In genomic region chr2:181671984-181672383, GRCm38 (mm10) we compare ENCODE assay signal across 14 mouse cellular contexts. TPM values are rescaled to one million over a fixed set of nuclear protein-coding genes. Genes with fewer than 3 reads are reported as not detected.
A peak's percentile ranks its signal among the peaks of the same experiment; 100 is the strongest.
DNase-seq lines count a peak whose midpoint lies in the region; ATAC-seq and TF ChIP-seq lines count a peak whose summit lies in the region.
"Had no signal": no experiment of that assay in that cellular context is flagged by ENCODE, and none has a peak within 500 bp of the region (broad histone marks: within the 10 kb centered on the region; RNA-seq: fewer than 3 reads in every experiment).

No protein-coding gene starts in this region.

- H3K4me1 ChIP-seq in forebrain, embryonic 10.5 days: peaks cover 52% of the 10 kb centered on the region
- 0 out of 2 replicates have a peak, but pooled peaks cover 8% of the 10 kb centered on the region for H3K4me1 ChIP-seq in forebrain, postnatal 0 days (ENCODE audit: insufficient read depth)
- peaks cover 5% of the 10 kb centered on the region; the same call in 1 of the 2 replicates for H3K4me1 ChIP-seq in intestine, embryonic 14.5 days (replicated peaks; ENCODE audit: control insufficient read depth, insufficient read depth, low read length)
- H3K4me1 ChIP-seq in intestine, embryonic 16.5 days (ENCODE audit: control insufficient read depth, insufficient read depth, low read length): peaks cover 20% of the 10 kb centered on the region
- H3K4me1 ChIP-seq in midbrain, embryonic 15.5 days: peaks cover 22% of the 10 kb centered on the region
- peaks cover 56% of the 10 kb centered on the region for H3K4me1 ChIP-seq in midbrain, embryonic 10.5 days
- H3K4me1 ChIP-seq in stomach, postnatal 0 days (replicated peaks; ENCODE audit: control insufficient read depth, insufficient read depth): peaks cover 3% of the 10 kb centered on the region

- no peak for TF ChIP-seq EP300 in stomach, postnatal 0 days (optimal IDR thresholded peaks at IDR 0.05)

- 23% methylated on average over 7 of the region's 7 CpGs for WGBS in forebrain, embryonic 10.5 days
- WGBS in forebrain, postnatal 0 days: 28% methylated on average over 7 of the region's 7 CpGs
- 30% methylated on average over 7 of the region's 7 CpGs for WGBS in intestine, embryonic 14.5 days
- 30% methylated on average over 7 of the region's 7 CpGs for WGBS in intestine, embryonic 16.5 days
- WGBS in midbrain, embryonic 15.5 days: 25% methylated on average over 7 of the region's 7 CpGs
- WGBS in midbrain, embryonic 10.5 days: 27% methylated on average over 7 of the region's 7 CpGs
- 36% methylated on average over 7 of the region's 7 CpGs for WGBS in stomach, postnatal 0 days

- H3K9ac ChIP-seq in forebrain, postnatal 0 days: no peak overlapping the region
- no peak overlapping the region for H3K9ac ChIP-seq in intestine, embryonic 14.5 days (ENCODE audit: low read length)
- no peak overlapping the region for H3K9ac ChIP-seq in intestine, embryonic 16.5 days (ENCODE audit: low read depth, low read length)
- H3K9ac ChIP-seq in midbrain, embryonic 15.5 days: no peak overlapping the region
- H3K9ac ChIP-seq in stomach, postnatal 0 days (ENCODE audit: low read length): no peak overlapping the region; the same call in 1 of the 2 replicates
- H3K9ac ChIP-seq: liver, embryonic 15.5 days had no signal

- DNase-seq in forebrain, embryonic 10.5 days (ENCODE audit: extremely low spot score, low spot score): no peak
- no peak for DNase-seq in forebrain, postnatal 0 days
- DNase-seq in intestine, embryonic 14.5 days (ENCODE audit: low spot score): no peak
- no peak for DNase-seq in midbrain, embryonic 10.5 days (ENCODE audit: low spot score)
- DNase-seq in stomach, postnatal 0 days (ENCODE audit: low spot score): no peak
- no peak for DNase-seq in adrenal gland, postnatal 36 days
- DNase-seq: thymus, postnatal 25 days had no signal

- no peak overlapping the region for H3K4me2 ChIP-seq in forebrain, postnatal 0 days (ENCODE audit: low read depth)
- peak overlapping the region; percentile 68 for H3K4me2 ChIP-seq in intestine, embryonic 14.5 days (ENCODE audit: low read length)
- H3K4me2 ChIP-seq in intestine, embryonic 16.5 days (ENCODE audit: low read depth, low read length): no peak overlapping the region
- peak overlapping the region; percentile 65 for H3K4me2 ChIP-seq in midbrain, embryonic 15.5 days
- H3K4me2 ChIP-seq in stomach, postnatal 0 days (replicated peaks; ENCODE audit: low read depth): peak overlapping the region; percentile 64; the same call in 1 of the 2 replicates

- no peak for TF ChIP-seq CTCF in forebrain, postnatal 0 days (IDR thresholded peaks at IDR 0.05; ENCODE audit: low read depth)
- no peak for TF ChIP-seq CTCF in stomach, postnatal 0 days (IDR thresholded peaks at IDR 0.05; ENCODE audit: low read depth)

- H3K27me3 ChIP-seq in forebrain, embryonic 10.5 days (ENCODE audit: poor library complexity, severe bottlenecking): peaks cover 86% of the 10 kb centered on the region
- H3K27me3 ChIP-seq in forebrain, postnatal 0 days (ENCODE audit: insufficient read depth, low read length): peaks cover 62% of the 10 kb centered on the region
- H3K27me3 ChIP-seq in intestine, embryonic 14.5 days (replicated peaks; ENCODE audit: control insufficient read depth, insufficient read depth, low read length): peaks cover 64% of the 10 kb centered on the region
- peaks cover 73% of the 10 kb centered on the region for H3K27me3 ChIP-seq in intestine, embryonic 16.5 days (replicated peaks; ENCODE audit: control insufficient read depth, insufficient read depth, low read length)
- H3K27me3 ChIP-seq in midbrain, embryonic 15.5 days (replicated peaks): peaks cover 62% of the 10 kb centered on the region
- H3K27me3 ChIP-seq in midbrain, embryonic 10.5 days (ENCODE audit: low read depth, poor library complexity, severe bottlenecking): peaks cover 79% of the 10 kb centered on the region
- peaks cover 19% of the 10 kb centered on the region for H3K27me3 ChIP-seq in stomach, postnatal 0 days (ENCODE audit: control insufficient read depth, insufficient read depth, low read length)

- H3K27ac ChIP-seq in forebrain, embryonic 10.5 days: no peak overlapping the region
- no peak overlapping the region for H3K27ac ChIP-seq in forebrain, postnatal 0 days (ENCODE audit: low read depth, low read length)
- no peak overlapping the region for H3K27ac ChIP-seq in intestine, embryonic 14.5 days (ENCODE audit: low read depth)
- no peak overlapping the region for H3K27ac ChIP-seq in intestine, embryonic 16.5 days (ENCODE audit: low read length)
- no peak overlapping the region for H3K27ac ChIP-seq in midbrain, embryonic 15.5 days
- no peak overlapping the region for H3K27ac ChIP-seq in midbrain, embryonic 10.5 days (replicated peaks)
- no peak overlapping the region for H3K27ac ChIP-seq in stomach, postnatal 0 days (replicated peaks)
- H3K27ac ChIP-seq: liver, embryonic 15.5 days had no signal

- ATAC-seq in forebrain, postnatal 0 days: no peak
- ATAC-seq in intestine, embryonic 14.5 days (replicated peaks; ENCODE audit: low FRiP score, low TSS enrichment, low read depth): no peak
- no peak for ATAC-seq in intestine, embryonic 16.5 days
- ATAC-seq in midbrain, embryonic 15.5 days (replicated peaks): no peak
- ATAC-seq in stomach, postnatal 0 days (ENCODE audit: low FRiP score, low TSS enrichment): no peak
- ATAC-seq: activated CD4-positive, CD25-positive, alpha-beta regulatory T cell, adult 4 months; midbrain, embryonic 16.5 days had no signal

- H3K4me3 ChIP-seq in forebrain, embryonic 10.5 days: peak overlapping the region; percentile 50; the same call in 1 of the 2 replicates
- no peak overlapping the region for H3K4me3 ChIP-seq in forebrain, postnatal 0 days (ENCODE audit: low read depth, low read length)
- 0 out of 2 replicates have a peak overlapping the region, but pooled peaks have one; percentile 47 for H3K4me3 ChIP-seq in intestine, embryonic 14.5 days (ENCODE audit: low read depth, low read length)
- no peak overlapping the region for H3K4me3 ChIP-seq in intestine, embryonic 16.5 days (ENCODE audit: low read length)
- H3K4me3 ChIP-seq in midbrain, embryonic 15.5 days: no peak overlapping the region
- H3K4me3 ChIP-seq in midbrain, embryonic 10.5 days: no peak overlapping the region; the same call in 1 of the 2 replicates
- no peak overlapping the region for H3K4me3 ChIP-seq in stomach, postnatal 0 days (ENCODE audit: low read depth, low read length)

- H3K36me3 ChIP-seq in forebrain, embryonic 10.5 days (replicated peaks): no peaks in the 10 kb centered on the region
- no peaks in the 10 kb centered on the region for H3K36me3 ChIP-seq in forebrain, postnatal 0 days (ENCODE audit: insufficient read depth)
- no peaks in the 10 kb centered on the region for H3K36me3 ChIP-seq in intestine, embryonic 14.5 days (ENCODE audit: control insufficient read depth, insufficient read depth, low read length)
- H3K36me3 ChIP-seq in intestine, embryonic 16.5 days (ENCODE audit: control insufficient read depth, insufficient read depth, low read length): no peaks in the 10 kb centered on the region
- H3K36me3 ChIP-seq in midbrain, embryonic 15.5 days (replicated peaks): no peaks in the 10 kb centered on the region
- no peaks in the 10 kb centered on the region for H3K36me3 ChIP-seq in midbrain, embryonic 10.5 days
- no peaks in the 10 kb centered on the region for H3K36me3 ChIP-seq in stomach, postnatal 0 days (ENCODE audit: control insufficient read depth, insufficient read depth, low read length)
- H3K36me3 ChIP-seq: G1E; liver, embryonic 15.5 days had no signal

- H3K9me3 ChIP-seq in forebrain, embryonic 10.5 days: no peaks in the 10 kb centered on the region
- no peaks in the 10 kb centered on the region for H3K9me3 ChIP-seq in forebrain, postnatal 0 days (ENCODE audit: low read length)
- no peaks in the 10 kb centered on the region for H3K9me3 ChIP-seq in intestine, embryonic 14.5 days (ENCODE audit: control insufficient read depth, low read length)
- no peaks in the 10 kb centered on the region for H3K9me3 ChIP-seq in intestine, embryonic 16.5 days (ENCODE audit: control insufficient read depth, low read length)
- no peaks in the 10 kb centered on the region for H3K9me3 ChIP-seq in midbrain, embryonic 15.5 days
- no peaks in the 10 kb centered on the region for H3K9me3 ChIP-seq in midbrain, embryonic 10.5 days (replicated peaks)
- H3K9me3 ChIP-seq in stomach, postnatal 0 days (ENCODE audit: control insufficient read depth, low read length): no peaks in the 10 kb centered on the region
- H3K9me3 ChIP-seq: liver, embryonic 15.5 days had no signal

RNA-seq across cellular contexts. Expression of gene Sox18, which starts 0.5 kb away (rescaled TPM):
- polyA plus RNA-seq in forebrain, embryonic 10.5 days (2016; fragmentation: Nextera tagmentation; extraction: Ambion mirVana): 19.7 and 21.2 TPM in 2 replicates
- total RNA-seq in forebrain, postnatal 0 days (2014; rRNA removed): 5.4 and 8.9 TPM in 2 replicates
- 8.6 and 11.1 TPM in 2 replicates for polyA plus RNA-seq in forebrain, postnatal 0 days (2015; fragmentation: Nextera tagmentation; extraction: Ambion mirVana)
- polyA plus RNA-seq in intestine, embryonic 14.5 days (2014; fragmentation: Nextera tagmentation; extraction: Ambion mirVana): 25.5 and 30.5 TPM in 2 replicates
- 28.9 and 30.1 TPM in 2 replicates for polyA plus RNA-seq in intestine, embryonic 16.5 days (2015; fragmentation: Nextera tagmentation; extraction: Ambion mirVana)
- polyA plus RNA-seq in midbrain, embryonic 15.5 days (2015; fragmentation: Nextera tagmentation; extraction: Ambion mirVana): 18.3 and 19.7 TPM in 2 replicates
- polyA plus RNA-seq in midbrain, embryonic 10.5 days (2016; fragmentation: Nextera tagmentation; extraction: Ambion mirVana): 17.6 and 18.8 TPM in 2 replicates
- 14.0 and 14.1 TPM in 2 replicates for polyA plus RNA-seq in stomach, postnatal 0 days (2015; fragmentation: Nextera tagmentation; extraction: Ambion mirVana)
- 10 to 100 TPM; 21.9 to 34.6 TPM for total RNA-seq in adrenal gland, postnatal 36 days (2021)
- polyA plus RNA-seq: activated CD4-positive, CD25-positive, alpha-beta regulatory T cell, adult 4 months; G1E had no signal

RNA-seq across cellular contexts. Expression of gene Tcea2, which starts 8.1 kb away (rescaled TPM):
- polyA plus RNA-seq in forebrain, embryonic 10.5 days (2016; fragmentation: Nextera tagmentation; extraction: Ambion mirVana): 17.0 and 18.7 TPM in 2 replicates
- total RNA-seq in forebrain, postnatal 0 days (2014; rRNA removed): 51.1 and 55.6 TPM in 2 replicates
- 53.8 and 57.5 TPM in 2 replicates for polyA plus RNA-seq in forebrain, postnatal 0 days (2015; fragmentation: Nextera tagmentation; extraction: Ambion mirVana)
- polyA plus RNA-seq in intestine, embryonic 14.5 days (2014; fragmentation: Nextera tagmentation; extraction: Ambion mirVana): 24.7 and 25.3 TPM in 2 replicates
- polyA plus RNA-seq in intestine, embryonic 16.5 days (2015; fragmentation: Nextera tagmentation; extraction: Ambion mirVana): 15.1 and 16.4 TPM in 2 replicates
- polyA plus RNA-seq in midbrain, embryonic 15.5 days (2015; fragmentation: Nextera tagmentation; extraction: Ambion mirVana): 52.2 and 54.5 TPM in 2 replicates
- polyA plus RNA-seq in midbrain, embryonic 10.5 days (2016; fragmentation: Nextera tagmentation; extraction: Ambion mirVana): 14.5 and 18.0 TPM in 2 replicates
- 12.7 and 13.4 TPM in 2 replicates for polyA plus RNA-seq in stomach, postnatal 0 days (2015; fragmentation: Nextera tagmentation; extraction: Ambion mirVana)
- total RNA-seq in adrenal gland, postnatal 36 days (2021): 1 to 10 TPM; 5.8 to 7.0 TPM

RNA-seq across cellular contexts. Expression of gene Gm29797, which starts 15.2 kb away (rescaled TPM):
- polyA plus RNA-seq in forebrain, embryonic 10.5 days (2016; fragmentation: Nextera tagmentation; extraction: Ambion mirVana): 0.21 and 0.26 TPM in 2 replicates
- not detected in 2 replicates for total RNA-seq in forebrain, postnatal 0 days (2014; rRNA removed)
- polyA plus RNA-seq in forebrain, postnatal 0 days (2015; fragmentation: Nextera tagmentation; extraction: Ambion mirVana): not detected in 2 replicates
- polyA plus RNA-seq in intestine, embryonic 14.5 days (2014; fragmentation: Nextera tagmentation; extraction: Ambion mirVana): 1.2 and 2.5 TPM in 2 replicates
- polyA plus RNA-seq in intestine, embryonic 16.5 days (2015; fragmentation: Nextera tagmentation; extraction: Ambion mirVana): 2.2 and 3.0 TPM in 2 replicates
- not detected in 2 replicates for polyA plus RNA-seq in midbrain, embryonic 15.5 days (2015; fragmentation: Nextera tagmentation; extraction: Ambion mirVana)
- polyA plus RNA-seq in midbrain, embryonic 10.5 days (2016; fragmentation: Nextera tagmentation; extraction: Ambion mirVana): 0.19 and 0.32 TPM in 2 replicates
- not detected in 2 replicates for polyA plus RNA-seq in stomach, postnatal 0 days (2015; fragmentation: Nextera tagmentation; extraction: Ambion mirVana)
- total RNA-seq in adrenal gland, postnatal 36 days (2021): under 1 TPM in 1 of 2 experiments, not detected in 1; 0.43 TPM
- total RNA-seq: G1E; layer of hippocampus, postnatal 10 days had no signal
- polyA plus RNA-seq: activated CD4-positive, CD25-positive, alpha-beta regulatory T cell, adult 4 months; liver, embryonic 15.5 days had no signal

RNA-seq across cellular contexts. Expression of gene Rgs19, which starts 21.8 kb away (rescaled TPM):
- polyA plus RNA-seq in forebrain, embryonic 10.5 days (2016; fragmentation: Nextera tagmentation; extraction: Ambion mirVana): 75.0 and 81.6 TPM in 2 replicates
- total RNA-seq in forebrain, postnatal 0 days (2014; rRNA removed): 43.7 and 50.2 TPM in 2 replicates
- polyA plus RNA-seq in forebrain, postnatal 0 days (2015; fragmentation: Nextera tagmentation; extraction: Ambion mirVana): 56.4 and 57.4 TPM in 2 replicates
- polyA plus RNA-seq in intestine, embryonic 14.5 days (2014; fragmentation: Nextera tagmentation; extraction: Ambion mirVana): 64.2 and 68.9 TPM in 2 replicates
- polyA plus RNA-seq in intestine, embryonic 16.5 days (2015; fragmentation: Nextera tagmentation; extraction: Ambion mirVana): 36.1 and 39.6 TPM in 2 replicates
- polyA plus RNA-seq in midbrain, embryonic 15.5 days (2015; fragmentation: Nextera tagmentation; extraction: Ambion mirVana): 65.4 and 67.3 TPM in 2 replicates
- polyA plus RNA-seq in midbrain, embryonic 10.5 days (2016; fragmentation: Nextera tagmentation; extraction: Ambion mirVana): 74.5 and 81.1 TPM in 2 replicates
- polyA plus RNA-seq in stomach, postnatal 0 days (2015; fragmentation: Nextera tagmentation; extraction: Ambion mirVana): 20.0 and 24.6 TPM in 2 replicates
- 10 to 100 TPM; 24.7 to 25.6 TPM for total RNA-seq in adrenal gland, postnatal 36 days (2021)

RNA-seq across cellular contexts. Expression of gene Lkaaear1, which starts 26.3 kb away (rescaled TPM):
- polyA plus RNA-seq in forebrain, embryonic 10.5 days (2016; fragmentation: Nextera tagmentation; extraction: Ambion mirVana): not detected in 2 replicates
- not detected in 2 replicates for total RNA-seq in forebrain, postnatal 0 days (2014; rRNA removed)
- polyA plus RNA-seq in forebrain, postnatal 0 days (2015; fragmentation: Nextera tagmentation; extraction: Ambion mirVana): not detected in 2 replicates
- polyA plus RNA-seq in intestine, embryonic 14.5 days (2014; fragmentation: Nextera tagmentation; extraction: Ambion mirVana): not detected in 2 replicates
- not detected in 2 replicates for polyA plus RNA-seq in intestine, embryonic 16.5 days (2015; fragmentation: Nextera tagmentation; extraction: Ambion mirVana)
- polyA plus RNA-seq in midbrain, embryonic 15.5 days (2015; fragmentation: Nextera tagmentation; extraction: Ambion mirVana): not detected in 2 replicates
- polyA plus RNA-seq in midbrain, embryonic 10.5 days (2016; fragmentation: Nextera tagmentation; extraction: Ambion mirVana): not detected in 2 replicates
- not detected in 2 replicates for polyA plus RNA-seq in stomach, postnatal 0 days (2015; fragmentation: Nextera tagmentation; extraction: Ambion mirVana)
- total RNA-seq in adrenal gland, postnatal 36 days (2021): not detected
- total RNA-seq: G1E; layer of hippocampus, postnatal 10 days had no signal
- polyA plus RNA-seq: activated CD4-positive, CD25-positive, alpha-beta regulatory T cell, adult 4 months; G1E; liver, embryonic 15.5 days; midbrain, embryonic 16.5 days had no signal

Comparison
In these comparisons a context has a peak if more than half of its experiments do, and no peak if none do; other contexts are left out.
1. H3K4me3 ChIP-seq: peak in forebrain, embryonic 10.5 days (single experiment) and intestine, embryonic 14.5 days (single experiment); none in forebrain, postnatal 0 days (single experiment), intestine, embryonic 16.5 days (single experiment), midbrain, embryonic 15.5 days (single experiment), midbrain, embryonic 10.5 days (single experiment) and stomach, postnatal 0 days (single experiment).
2. H3K4me2 ChIP-seq: peak in intestine, embryonic 14.5 days (single experiment), midbrain, embryonic 15.5 days (single experiment) and stomach, postnatal 0 days (single experiment); none in forebrain, postnatal 0 days (single experiment) and intestine, embryonic 16.5 days (single experiment).